Comparison of ENCODE assay signal across 8 mouse cellular contexts in genomic region chr10:109684109-109685056, GRCm38 (mm10).
DNase-seq lines count a peak whose midpoint lies in the region; ATAC-seq and TF ChIP-seq lines count a peak whose summit lies in the region.

No protein-coding gene starts in this region.

- H3K4me3 ChIP-seq in lung, adult 2 months (replicated peaks; ENCODE audit: extremely low read depth, low read depth, low read length): no peak overlapping the region
- peak overlapping the region; percentile 16; the same call in 1 of the 2 replicates for H3K4me3 ChIP-seq in embryonic facial prominence, embryonic 14.5 days (ENCODE audit: low read depth, low read length)
- no peak overlapping the region for H3K4me3 ChIP-seq in heart, embryonic 11.5 days (ENCODE audit: low read depth, low read length)

- H3K27me3 ChIP-seq in embryonic facial prominence, embryonic 14.5 days (replicated peaks; ENCODE audit: control insufficient read depth, insufficient read depth, low read length): no peaks in the 10 kb centered on the region
- no peaks in the 10 kb centered on the region for H3K27me3 ChIP-seq in heart, embryonic 11.5 days (ENCODE audit: control insufficient read depth, insufficient read depth, low read length)

- 0 out of 2 replicates have a peak, but pooled peaks have one; percentile 4 for TF ChIP-seq CTCF in lung, adult 2 months (IDR thresholded peaks at IDR 0.05; ENCODE audit: insufficient read depth, low read length)

- H3K9ac ChIP-seq in embryonic facial prominence, embryonic 14.5 days (ENCODE audit: low read depth, low read length): no peak overlapping the region
- H3K9ac ChIP-seq in heart, embryonic 11.5 days (ENCODE audit: low read depth, low read length): no peak overlapping the region

- no peaks in the 10 kb centered on the region for H3K4me1 ChIP-seq in lung, adult 2 months (ENCODE audit: control insufficient read depth, insufficient read depth, low read length)
- no peaks in the 10 kb centered on the region for H3K4me1 ChIP-seq in embryonic facial prominence, embryonic 14.5 days (ENCODE audit: control insufficient read depth, insufficient read depth, low read length)
- H3K4me1 ChIP-seq in heart, embryonic 11.5 days (ENCODE audit: control insufficient read depth, insufficient read depth, low read length): no peaks in the 10 kb centered on the region

- H3K27ac ChIP-seq in embryonic facial prominence, embryonic 14.5 days (replicated peaks; ENCODE audit: low read depth, low read length): no peak overlapping the region; the same call in 1 of the 2 replicates
- H3K27ac ChIP-seq in heart, embryonic 11.5 days (ENCODE audit: low read depth, low read length): no peak overlapping the region

- peak overlapping the region; percentile 53 for H3K4me2 ChIP-seq in embryonic facial prominence, embryonic 14.5 days (ENCODE audit: low read depth, low read length)
- H3K4me2 ChIP-seq in heart, embryonic 11.5 days: peak overlapping the region; percentile 47

- no peak for DNase-seq in lung, adult 2 months
- no peak for DNase-seq in lung, adult 18-20 months
- DNase-seq in embryonic facial prominence, embryonic 14.5 days (ENCODE audit: low spot score): peak; percentile 86
- peak; percentile 1 to 44 for DNase-seq in kidney, postnatal 36 days
- peak; percentile 23 to 27 for DNase-seq in lung, postnatal 4 days
- DNase-seq in right cerebral cortex, postnatal 14 days: peak; percentile 57

- ATAC-seq in embryonic facial prominence, embryonic 14.5 days (ENCODE audit: low read depth): peak; percentile 94
- ATAC-seq in heart, embryonic 11.5 days (replicated peaks; ENCODE audit: insufficient number of reproducible peaks, low FRiP score, low TSS enrichment): peak; percentile 59; the same call in 1 of the 2 replicates
- ATAC-seq in activated CD4-positive, CD25-positive, alpha-beta regulatory T cell, adult 4 months: no peak

- 49% methylated on average over 27 of the region's 27 CpGs for WGBS in lung, adult 2 months
- 42% methylated on average over 27 of the region's 27 CpGs for WGBS in embryonic facial prominence, embryonic 14.5 days
- 47% methylated on average over 27 of the region's 27 CpGs for WGBS in heart, embryonic 11.5 days (ENCODE audit: insufficient replicate concordance)

- no peak for TF ChIP-seq POLR2A in lung, adult 2 months (IDR thresholded peaks at IDR 0.05; ENCODE audit: borderline replicate concordance, extremely low read depth, low read depth, low read length)

- H3K9me3 ChIP-seq in embryonic facial prominence, embryonic 14.5 days (ENCODE audit: control insufficient read depth, low read length): no peaks in the 10 kb centered on the region
- no peaks in the 10 kb centered on the region for H3K9me3 ChIP-seq in heart, embryonic 11.5 days (replicated peaks; ENCODE audit: control insufficient read depth, low read length)

- H3K36me3 ChIP-seq in embryonic facial prominence, embryonic 14.5 days (ENCODE audit: control insufficient read depth, insufficient read depth, low read length): no peaks in the 10 kb centered on the region
- no peaks in the 10 kb centered on the region for H3K36me3 ChIP-seq in heart, embryonic 11.5 days (ENCODE audit: control insufficient read depth, insufficient read depth, low read length)

Comparison
In these comparisons a context has a peak if more than half of its experiments do, and no peak if none do; other contexts are left out.
1. DNase-seq: peak in embryonic facial prominence, embryonic 14.5 days (single experiment), kidney, postnatal 36 days (2 of 2), lung, postnatal 4 days (2 of 2) and right cerebral cortex, postnatal 14 days (single experiment); none in lung, adult 2 months (single experiment) and lung, adult 18-20 months (0 of 2).